Mouse (Mus musculus) lung, embryonic 16.5 days (tissue): ENCODE data around the gene G430095P16Rik. TPM values are rescaled to one million over a fixed set of nuclear protein-coding genes. Genes with fewer than 3 reads are reported as not detected.
A peak's percentile ranks its signal among the peaks of the same experiment; 100 is the strongest.

Source experiments
- ATAC-seq: fragments of 200-750 bp; cut with Nextera tagmentation; 2 replicates; pipeline ENCODE4 v1.8.0; 2017; ENCODE audit warnings: low read depth, mild to moderate bottlenecking, moderate library complexity
- H3K27ac ChIP-seq: fragments of 300-500 bp; sonication (generic); 2 replicates; pipeline ENCODE4 v1.5.1; 2014; ENCODE audit warnings: mild to moderate bottlenecking, control low read depth, low read length
- H3K27me3 ChIP-seq: fragments of 300-500 bp; sonication (generic); 2 replicates; pipeline ENCODE4 v1.6.1; 2014; ENCODE audit warnings: low read depth, low read length, mixed read lengths; ENCODE audit not compliant: control insufficient read depth, insufficient read depth
- H3K36me3 ChIP-seq: fragments of 300-500 bp; sonication (generic); 2 replicates; pipeline ENCODE4 v1.6.1; 2014; ENCODE audit warnings: low read length; ENCODE audit not compliant: control insufficient read depth, insufficient read depth
- H3K4me1 ChIP-seq: fragments of 300-500 bp; sonication (generic); replicated peaks from 2 replicates; pipeline ENCODE4 v1.6.1; 2014; ENCODE audit warnings: low read length, mixed read lengths; ENCODE audit not compliant: control insufficient read depth, insufficient read depth
- H3K4me2 ChIP-seq: fragments of 300-500 bp; sonication (generic); 2 replicates; pipeline ENCODE4 v1.6.1; 2014; ENCODE audit warnings: low read depth, low read length, control low read depth
- H3K4me3 ChIP-seq: fragments of 300-500 bp; sonication (generic); 2 replicates; pipeline ENCODE4 v1.5.1; 2014; ENCODE audit warnings: mild to moderate bottlenecking, low read length, control low read depth
- H3K9ac ChIP-seq: fragments of 300-500 bp; sonication (generic); 2 replicates; pipeline ENCODE4 v1.6.1; 2014; ENCODE audit warnings: low read length, control low read depth
- H3K9me3 ChIP-seq: fragments of 300-500 bp; sonication (generic); 2 replicates; pipeline ENCODE4 v1.6.1; 2016; ENCODE audit warnings: low read length; ENCODE audit not compliant: control insufficient read depth
- WGBS: fragments of 180-500 bp; shearing (Covaris S2); extraction: QIAGEN DNeasy Blood & Tissue Kit; methylation state at CpG from one replicate; pipeline ENCODE4 v1.1.7; 2014; 5-methylcytosine and 5-hydroxymethylcytosine counted together
- polyA plus RNA-seq: library from polyadenylated mRNA; unstranded; fragments of >200 nt; fragmentation: Nextera tagmentation; extraction: Ambion mirVana; gene quantifications from 2 replicates; pipeline ENCODE4 v1.2.1, GENCODE M21; 2015

The G430095P16Rik gene
- 3.1 and 3.7 TPM in 2 replicates for polyA plus RNA-seq

DNA sequence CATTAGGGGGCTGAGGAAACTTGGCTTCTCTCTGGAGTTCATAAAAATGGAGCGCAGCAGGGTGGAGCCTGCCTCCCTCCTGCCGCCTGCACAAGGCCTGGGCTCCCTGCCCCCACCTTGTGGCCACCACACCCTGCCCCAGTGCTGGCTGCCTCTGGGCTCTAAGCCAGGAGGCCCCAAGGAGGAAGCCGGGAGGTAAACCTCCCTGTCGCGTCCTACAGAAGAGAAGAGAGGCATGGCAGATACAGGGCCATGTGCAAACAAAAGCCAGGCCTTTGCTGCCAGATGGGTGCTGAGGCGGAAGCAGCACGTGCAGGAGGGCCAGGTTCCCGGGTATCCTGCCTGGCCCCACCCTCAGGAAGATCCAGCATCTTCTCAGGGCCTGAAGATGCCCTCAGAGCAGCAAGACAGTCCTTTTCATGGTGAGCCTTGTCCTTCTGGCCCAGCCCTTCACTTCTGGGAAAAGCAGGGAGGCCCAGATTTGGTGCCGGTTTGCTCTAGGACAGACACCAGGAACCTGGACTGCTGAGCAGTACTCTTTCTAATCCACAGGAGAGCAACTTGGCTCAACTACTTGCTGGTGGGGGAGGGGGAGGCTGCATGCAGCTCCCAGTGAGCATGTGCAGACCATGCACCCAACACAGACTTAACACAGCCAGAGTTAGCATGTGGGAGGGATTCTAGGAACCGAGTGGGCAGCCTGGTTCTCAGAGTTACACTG, at the start of gene G430095P16Rik:
TSS of gene G430095P16Rik (plus strand) at position 158 of the 721 bp plus-strand sequence.
- Histone ChIP-seq H3K4me1 (peaks cover 64% of the 10 kb centered on the region), H3K4me3 (0 out of 2 replicates have a peak within 1 kb of the TSS, but pooled peaks have one; percentile 4)

GRCm38 (mm10) chr8:84677305-84677704, 45.5 kb upstream of the G430095P16Rik start:
- 92% methylated on average over 5 of the region's 5 CpGs for WGBS
- H3K9ac ChIP-seq: no peak overlapping the region
- no peaks in the 10 kb centered on the region for H3K4me1 ChIP-seq
- no peaks in the 10 kb centered on the region for H3K27me3 ChIP-seq
- no peak overlapping the region for H3K4me3 ChIP-seq
- ATAC-seq: no peak
- H3K27ac ChIP-seq: no peak overlapping the region
- no peak overlapping the region for H3K4me2 ChIP-seq
- no peaks in the 10 kb centered on the region for H3K9me3 ChIP-seq
- H3K36me3 ChIP-seq: peaks cover 32% of the 10 kb centered on the region

More for the DNA sequence above, at the start of gene G430095P16Rik:
- peak within 1 kb of the TSS; percentile 59 for H3K9ac ChIP-seq
- H3K9me3 ChIP-seq: no peaks in the 10 kb centered on the region
- WGBS: 3% methylated on average over 10 of the region's 10 CpGs
- H3K36me3 ChIP-seq: peaks cover 35% of the 10 kb centered on the region
- peak within 1 kb of the TSS; percentile 96 for H3K27ac ChIP-seq
- peak; percentile 91 for ATAC-seq
- H3K4me2 ChIP-seq: peak within 1 kb of the TSS; percentile 30
- no peaks in the 10 kb centered on the region for H3K27me3 ChIP-seq

GRCm38 (mm10) chr8:84681476-84681875, 41.3 kb upstream of the G430095P16Rik start:
- H3K36me3 ChIP-seq: peaks cover 4% of the 10 kb centered on the region; the same call in 1 of the 2 replicates
- 75% methylated on average over 2 of the region's 2 CpGs for WGBS
- H3K4me1 ChIP-seq: peaks cover 11% of the 10 kb centered on the region
- H3K27ac ChIP-seq: no peak overlapping the region
- no peak for ATAC-seq
- H3K27me3 ChIP-seq: no peaks in the 10 kb centered on the region
- no peak overlapping the region for H3K9ac ChIP-seq
- no peak overlapping the region for H3K4me2 ChIP-seq
- H3K9me3 ChIP-seq: no peaks in the 10 kb centered on the region
- no peak overlapping the region for H3K4me3 ChIP-seq

- H3K9ac ChIP-seq: no peak overlapping the region
- no peaks in the 10 kb centered on the region for H3K9me3 ChIP-seq
- peaks cover 12% of the 10 kb centered on the region for H3K4me1 ChIP-seq
- H3K4me2 ChIP-seq: no peak overlapping the region
- peaks cover 3% of the 10 kb centered on the region; the same call in 1 of the 2 replicates for H3K36me3 ChIP-seq
- H3K27me3 ChIP-seq: no peaks in the 10 kb centered on the region
- no peak overlapping the region for H3K27ac ChIP-seq
- 76% methylated on average over 2 of the region's 2 CpGs for WGBS
- no peak overlapping the region for H3K4me3 ChIP-seq
- ATAC-seq: no peak
Observed at GRCm38 (mm10) chr8:84682257-84682656, 40.5 kb upstream of the G430095P16Rik start.

- no peaks in the 10 kb centered on the region for H3K36me3 ChIP-seq
- H3K9me3 ChIP-seq: no peaks in the 10 kb centered on the region
- peaks cover 22% of the 10 kb centered on the region for H3K4me1 ChIP-seq
- no peak for ATAC-seq
- 61% methylated on average over 3 of the region's 3 CpGs for WGBS
- no peak overlapping the region for H3K4me2 ChIP-seq
- no peaks in the 10 kb centered on the region for H3K27me3 ChIP-seq
- no peak overlapping the region for H3K4me3 ChIP-seq
- H3K9ac ChIP-seq: no peak overlapping the region
- H3K27ac ChIP-seq: no peak overlapping the region
Observed at GRCm38 (mm10) chr8:84684537-84684936, 38.3 kb upstream of the G430095P16Rik start.

DNA sequence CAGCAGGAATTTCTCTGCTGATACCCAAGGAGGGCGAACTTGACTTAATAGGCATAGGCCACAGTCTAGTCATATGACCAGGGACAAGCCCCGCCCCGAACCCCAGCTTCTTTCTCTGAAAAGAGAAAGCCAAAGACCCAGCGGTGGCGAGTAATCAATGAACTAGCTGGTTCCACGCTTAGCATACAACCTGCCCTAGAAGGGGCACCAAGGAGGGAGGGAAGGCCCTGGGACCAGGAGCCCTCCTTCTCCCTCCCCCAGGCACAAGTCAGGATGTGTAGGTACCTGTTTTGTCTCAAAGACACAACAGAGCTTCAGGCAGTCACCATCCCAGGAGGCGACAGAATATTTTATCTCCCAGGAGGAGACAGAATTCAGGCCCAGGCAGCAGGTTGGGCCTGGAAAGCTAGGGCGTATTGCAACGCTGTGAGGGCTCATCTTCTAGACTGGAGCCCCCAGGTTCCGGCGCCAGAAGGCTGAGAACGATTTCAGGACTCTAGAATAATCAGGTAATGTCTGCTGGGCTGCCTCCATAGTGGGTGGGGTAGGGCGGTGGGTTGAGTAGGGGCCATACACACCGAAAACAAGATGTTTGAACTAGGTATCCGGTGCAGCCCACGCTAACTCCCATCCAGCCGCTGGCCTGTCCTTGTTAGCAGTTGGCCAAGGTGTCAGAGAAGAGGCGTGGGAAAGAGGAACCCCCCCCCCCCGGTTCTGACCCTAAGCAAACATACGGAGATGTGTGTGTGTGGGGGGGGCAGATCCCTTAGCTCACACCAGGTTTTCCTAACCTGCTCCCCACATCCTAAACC, 36.4 kb upstream of the G430095P16Rik start, which contains the start of gene Trmt1:
TSS of gene Trmt1 (plus strand) at position 117 of the 812 bp plus-strand sequence.
- H3K27me3 ChIP-seq: no peaks in the 10 kb centered on the region
- 8% methylated on average over 20 of the region's 20 CpGs for WGBS
- ATAC-seq: peak; percentile 12; the same call in 1 of the 2 replicates
- peak within 1 kb of the TSS; percentile 93 for H3K27ac ChIP-seq
- H3K4me2 ChIP-seq: peak within 1 kb of the TSS; percentile 72
- peak within 1 kb of the TSS; percentile 99 for H3K9ac ChIP-seq
- no peaks in the 10 kb centered on the region for H3K9me3 ChIP-seq
- H3K4me3 ChIP-seq: peak within 1 kb of the TSS; percentile 100
- peaks cover 28% of the 10 kb centered on the region for H3K4me1 ChIP-seq
- no peaks in the 10 kb centered on the region for H3K36me3 ChIP-seq

DNA sequence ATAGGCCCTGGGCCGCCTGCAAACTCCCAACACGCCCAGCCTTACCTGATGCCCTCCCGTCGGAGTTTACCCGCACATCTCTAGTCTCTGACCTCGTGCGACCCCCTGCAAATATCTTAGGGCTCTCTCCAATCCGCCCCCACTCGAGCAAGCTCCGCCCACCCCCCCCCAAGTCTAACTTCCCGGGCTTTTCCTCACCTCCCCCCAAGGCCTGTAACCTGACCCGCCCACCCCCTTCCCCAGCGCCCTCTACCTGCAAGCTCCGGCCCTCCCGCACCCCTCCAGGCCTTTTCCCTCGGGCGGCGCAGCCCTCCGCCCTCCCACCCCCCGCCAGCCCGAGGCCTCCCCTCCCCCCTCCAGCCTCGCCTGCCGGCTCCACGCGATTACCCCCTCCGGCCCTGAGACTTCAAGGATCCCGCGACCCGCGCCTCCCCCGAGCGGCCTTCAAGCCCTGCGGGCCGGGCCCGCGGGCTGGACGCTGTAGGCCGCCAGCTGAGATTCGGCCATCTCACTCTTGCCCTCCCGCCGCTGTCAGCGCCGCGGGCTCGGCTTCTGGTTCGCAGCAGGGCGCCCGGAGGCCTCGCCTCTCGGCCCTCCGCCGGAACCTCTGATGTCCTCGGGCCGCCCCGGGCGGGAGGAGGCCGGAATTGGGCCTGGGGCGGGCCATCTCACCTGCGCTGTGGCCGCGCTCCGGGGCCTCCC, 35.7 kb upstream of the G430095P16Rik start:
- no peaks in the 10 kb centered on the region for H3K27me3 ChIP-seq
- H3K9ac ChIP-seq: peak overlapping the region; percentile 99
- ATAC-seq: peak; percentile 53
- H3K27ac ChIP-seq: peak overlapping the region; percentile 93
- H3K4me1 ChIP-seq: peaks cover 28% of the 10 kb centered on the region
- H3K4me3 ChIP-seq: peak overlapping the region; percentile 100
- H3K36me3 ChIP-seq: no peaks in the 10 kb centered on the region; the same call in 1 of the 2 replicates
- H3K4me2 ChIP-seq: peak overlapping the region; percentile 72
- no peaks in the 10 kb centered on the region for H3K9me3 ChIP-seq
- WGBS: under 1% methylated on average over 48 of the region's 62 CpGs

DNA sequence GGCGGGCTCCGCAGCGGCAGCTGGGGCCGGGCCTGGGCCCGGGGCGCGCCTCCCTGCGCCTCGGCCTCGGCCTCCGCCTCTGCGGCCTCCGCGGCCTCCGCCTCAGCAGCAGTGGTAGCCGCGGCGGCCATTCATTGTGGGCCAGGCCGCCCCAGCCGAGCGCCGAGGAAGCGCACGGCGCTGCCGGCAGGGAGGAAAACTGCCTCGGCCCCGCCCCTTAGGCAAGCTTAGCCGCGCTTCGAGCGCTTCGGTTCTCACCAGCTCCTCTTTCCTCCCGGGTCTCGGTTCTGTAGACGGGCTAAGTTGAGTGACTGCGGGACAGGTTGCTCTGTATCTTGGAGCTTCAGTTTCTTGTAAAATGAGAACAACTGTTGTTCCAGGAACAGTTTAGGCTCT, 35.1 kb upstream of the G430095P16Rik start, which contains the start of gene Nacc1:
TSS of gene Nacc1 (minus strand) at position 158 of the 396 bp plus-strand sequence.
- WGBS: 0% methylated on average over 27 of the region's 37 CpGs

More for the DNA sequence above, 35.1 kb upstream of the G430095P16Rik start, which contains the start of gene Nacc1:
- H3K9me3 ChIP-seq: no peaks in the 10 kb centered on the region
- peaks cover 29% of the 10 kb centered on the region for H3K4me1 ChIP-seq
- H3K4me2 ChIP-seq: peak within 1 kb of the TSS; percentile 72
- peaks cover 3% of the 10 kb centered on the region for H3K36me3 ChIP-seq
- ATAC-seq: peak; percentile 85
- peak within 1 kb of the TSS; percentile 99 for H3K9ac ChIP-seq
- H3K27ac ChIP-seq: peak within 1 kb of the TSS; percentile 93
- H3K4me3 ChIP-seq: peak within 1 kb of the TSS; percentile 100
- H3K27me3 ChIP-seq: no peaks in the 10 kb centered on the region
